Mouse (Mus musculus) stomach, embryonic 14.5 days (tissue): ENCODE results near the gene Unc13b. TPM values are rescaled to one million over a fixed set of nuclear protein-coding genes. Genes with fewer than 3 reads are reported as not detected.

Experiments
- ATAC-seq: fragments of 200-750 bp; cut with Nextera tagmentation; 2 replicates; pipeline ENCODE4 v1.8.0; 2017; ENCODE audit warnings: low read depth, moderate TSS enrichment; ENCODE audit not compliant: insufficient number of reproducible peaks, insufficient read depth, low FRiP score
- H3K27ac ChIP-seq: fragments of 300-500 bp; sonication (generic); 2 replicates; pipeline ENCODE4 v1.5.1; 2014; ENCODE audit warnings: mild to moderate bottlenecking, low read length, moderate library complexity, mixed read lengths
- H3K27me3 ChIP-seq: fragments of 300-500 bp; sonication (generic); 2 replicates; pipeline ENCODE4 v1.6.1; 2014; ENCODE audit warnings: low read length, control low read depth, mixed read lengths; ENCODE audit not compliant: control insufficient read depth, insufficient read depth
- H3K36me3 ChIP-seq: fragments of 300-500 bp; sonication (generic); 2 replicates; pipeline ENCODE4 v1.6.1; 2014; ENCODE audit warnings: mild to moderate bottlenecking, control low read depth, low read length, moderate library complexity, mixed read lengths; ENCODE audit not compliant: control insufficient read depth, insufficient read depth
- H3K4me1 ChIP-seq: fragments of 300-500 bp; sonication (generic); 2 replicates; pipeline ENCODE4 v1.6.1; 2014; ENCODE audit warnings: low read length, control low read depth, mixed read lengths; ENCODE audit not compliant: control insufficient read depth, insufficient read depth
- H3K4me2 ChIP-seq: fragments of 300-500 bp; sonication (generic); replicated peaks from 2 replicates; pipeline ENCODE4 v1.6.1; 2014; ENCODE audit warnings: low read depth, low read length, control low read depth
- H3K4me3 ChIP-seq: fragments of 300-500 bp; sonication (generic); 2 replicates; pipeline ENCODE4 v1.5.1; 2014; ENCODE audit warnings: low read depth, low read length, control low read depth
- H3K9ac ChIP-seq: fragments of 300-500 bp; sonication (generic); replicated peaks from 2 replicates; pipeline ENCODE4 v1.6.1; 2014; ENCODE audit warnings: low read depth, mild to moderate bottlenecking, control low read depth, low read length, moderate library complexity, mixed read lengths
- H3K9me3 ChIP-seq: fragments of 300-500 bp; sonication (generic); 2 replicates; pipeline ENCODE4 v1.6.1; 2016; ENCODE audit warnings: low read depth, low read length, control low read depth; ENCODE audit not compliant: control insufficient read depth
- WGBS: fragments of 180-500 bp; shearing (Covaris S2); extraction: QIAGEN DNeasy Blood & Tissue Kit; methylation state at CpG from one replicate; pipeline ENCODE4 v1.1.7; 2014; 5-methylcytosine and 5-hydroxymethylcytosine counted together
- polyA plus RNA-seq: library from polyadenylated mRNA; unstranded; fragments of >200 nt; fragmentation: Nextera tagmentation; extraction: Ambion mirVana; gene quantifications from 2 replicates; pipeline ENCODE4 v1.2.1, GENCODE M21; 2014

Gene Unc13b
- polyA plus RNA-seq, 1 experiment from 2014 or later = 16.0 TPM

DNA sequence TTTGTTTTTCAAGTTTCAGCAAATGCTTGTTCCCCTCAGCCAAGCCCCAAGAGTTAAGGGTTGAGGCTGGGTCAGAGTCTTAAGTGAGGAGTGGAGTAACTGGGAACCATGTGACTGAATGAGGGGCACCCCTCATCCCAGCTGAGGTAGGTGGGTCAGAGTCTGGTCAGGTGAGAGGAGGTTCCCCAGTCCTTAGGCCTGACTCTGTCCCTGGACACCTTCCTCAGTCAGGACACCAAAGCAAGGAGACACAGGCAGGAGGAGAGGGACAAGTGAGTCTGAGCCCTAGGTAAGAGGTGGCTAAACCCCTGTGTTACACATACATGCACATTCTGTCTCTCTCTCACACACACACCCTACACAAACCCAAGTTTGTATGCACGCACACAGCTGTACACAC lies 26.3 kb upstream of the Unc13b start:
- H3K36me3 ChIP-seq = peaks cover 44% of the 10 kb centered on the region
- peaks cover 10% of the 10 kb centered on the region; the same call in 1 of the 2 replicates for H3K4me1 ChIP-seq
- WGBS = 100% methylated on average over 1 of the region's 1 CpGs
- no peaks in the 10 kb centered on the region for H3K27me3 ChIP-seq
- no peak overlapping the region for H3K9ac ChIP-seq
- no peak overlapping the region for H3K4me2 ChIP-seq
- ATAC-seq = no peak
- no peaks in the 10 kb centered on the region for H3K9me3 ChIP-seq
- no peak overlapping the region for H3K4me3 ChIP-seq
- H3K27ac ChIP-seq = no peak overlapping the region

DNA sequence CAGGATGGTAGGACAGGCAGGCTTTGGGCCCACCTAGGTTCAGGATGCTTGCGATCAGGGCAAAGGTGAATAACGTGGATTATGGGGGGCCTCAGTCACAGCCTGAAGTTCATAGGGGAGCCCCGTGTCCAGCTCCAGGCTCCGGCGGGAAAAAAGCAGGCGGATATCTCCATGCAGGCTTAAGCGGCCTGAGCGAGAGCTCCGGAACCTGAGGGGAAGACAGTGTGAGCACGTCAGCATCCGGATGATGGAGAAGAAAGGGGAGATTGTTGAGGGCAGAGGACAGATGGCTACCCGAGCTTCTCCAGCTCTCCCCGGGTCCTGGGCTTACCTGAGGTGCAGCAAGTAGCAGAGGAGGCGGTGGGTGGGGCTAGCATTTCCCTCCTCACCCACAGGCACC lies 25.3 kb upstream of the Unc13b start:
- Histone ChIP-seq H3K36me3 (peaks cover 36% of the 10 kb centered on the region; the same call in 1 of the 2 replicates), H3K9ac (no peak overlapping the region), H3K4me1 (peaks cover 10% of the 10 kb centered on the region; the same call in 1 of the 2 replicates), H3K4me3 (no peak overlapping the region), H3K4me2 (no peak overlapping the region), H3K9me3 (no peaks in the 10 kb centered on the region), H3K27ac (no peak overlapping the region), H3K27me3 (no peaks in the 10 kb centered on the region)
- WGBS = 80% methylated on average over 14 of the region's 14 CpGs
- no peak for ATAC-seq

DNA sequence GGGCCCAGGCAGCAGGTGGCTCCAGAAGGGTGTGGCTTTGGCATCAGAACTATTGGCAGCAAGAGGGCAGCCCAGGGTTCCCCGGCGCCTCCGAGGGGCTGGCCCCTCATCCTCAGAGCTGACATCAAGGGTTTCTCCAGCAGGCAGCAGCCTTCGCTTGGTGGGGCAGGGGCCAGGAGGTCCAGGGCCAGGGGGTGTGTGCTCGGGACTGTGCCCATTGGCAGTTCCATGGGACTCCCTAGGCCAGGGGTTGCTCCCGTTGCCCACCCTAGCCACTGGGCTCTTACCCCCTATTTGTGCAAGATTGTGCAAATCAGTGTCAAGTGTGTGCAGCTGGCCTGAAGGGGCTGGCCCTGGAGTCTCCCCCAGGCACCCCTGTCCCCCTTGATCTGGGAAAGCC lies 22.9 kb upstream of the Unc13b start:
- H3K9me3 ChIP-seq = no peaks in the 10 kb centered on the region
- WGBS = 85% methylated on average over 6 of the region's 6 CpGs
- no peak overlapping the region for H3K9ac ChIP-seq
- H3K27ac ChIP-seq = no peak overlapping the region
- peaks cover 23% of the 10 kb centered on the region; the same call in 1 of the 2 replicates for H3K36me3 ChIP-seq
- ATAC-seq = no peak
- no peaks in the 10 kb centered on the region for H3K27me3 ChIP-seq
- peaks cover 12% of the 10 kb centered on the region for H3K4me1 ChIP-seq
- H3K4me3 ChIP-seq = no peak overlapping the region
- no peak overlapping the region for H3K4me2 ChIP-seq

DNA sequence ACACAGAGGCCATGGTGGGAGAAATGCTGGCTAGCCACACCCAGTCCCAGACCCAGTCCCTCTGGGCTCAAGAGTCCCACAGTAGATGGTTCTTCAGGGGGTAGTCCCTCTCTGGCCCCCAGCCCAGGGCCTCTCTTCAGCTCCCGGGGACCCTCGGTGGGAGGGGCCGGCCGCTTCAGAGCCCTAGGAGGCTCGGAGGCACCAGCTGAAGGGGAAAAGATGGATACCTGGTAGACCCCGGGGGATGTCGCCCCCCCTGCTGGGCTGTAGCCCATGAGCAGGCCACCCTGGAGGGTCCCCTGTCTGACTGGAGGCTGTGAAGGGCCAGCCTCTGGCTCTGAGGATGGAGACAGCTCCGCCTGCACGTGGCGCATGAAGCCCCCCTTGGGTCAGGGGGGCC lies 22.4 kb upstream of the Unc13b start:
- peaks cover 23% of the 10 kb centered on the region; the same call in 1 of the 2 replicates for H3K36me3 ChIP-seq
- H3K4me2 ChIP-seq = no peak overlapping the region
- H3K27me3 ChIP-seq = no peaks in the 10 kb centered on the region
- H3K4me1 ChIP-seq = peaks cover 12% of the 10 kb centered on the region
- no peak for ATAC-seq
- no peak overlapping the region for H3K27ac ChIP-seq
- no peaks in the 10 kb centered on the region for H3K9me3 ChIP-seq
- no peak overlapping the region for H3K4me3 ChIP-seq
- WGBS = 92% methylated on average over 10 of the region's 10 CpGs
- H3K9ac ChIP-seq = no peak overlapping the region

DNA sequence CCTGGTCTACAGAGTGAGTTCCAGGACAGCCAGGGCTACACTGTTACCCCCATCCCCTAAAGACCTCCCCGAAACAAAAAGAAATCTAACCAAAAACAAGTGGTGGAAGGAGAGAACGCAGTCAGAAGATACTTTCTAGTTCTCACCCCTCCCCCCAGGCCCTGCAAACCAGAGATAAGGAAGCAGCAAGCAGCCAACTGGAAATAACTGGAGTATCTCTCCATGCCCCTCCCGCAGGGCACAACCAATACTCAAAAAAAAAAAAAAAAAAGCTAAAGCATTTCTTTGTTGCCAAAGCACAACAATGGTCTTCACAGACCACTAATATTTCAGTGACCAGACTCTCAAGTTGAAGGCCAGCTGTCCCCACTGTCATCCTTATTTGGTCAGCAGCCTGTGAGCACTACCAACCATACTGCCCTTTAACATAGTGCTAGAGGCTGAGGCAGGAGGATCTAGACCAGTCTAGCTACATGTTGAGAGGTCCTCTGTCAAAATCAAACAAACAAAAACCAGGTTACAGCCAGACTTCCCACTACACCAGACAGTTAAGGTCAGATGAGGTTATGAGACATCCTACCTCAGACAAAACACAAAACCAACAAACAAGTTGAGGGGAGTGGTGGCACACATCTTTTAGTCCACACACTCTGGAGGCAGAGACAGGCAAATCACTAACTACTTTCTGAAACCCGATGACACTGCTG lies 20.7 kb upstream of the Unc13b start:
- Histone ChIP-seq H3K9ac (no peak overlapping the region), H3K4me2 (no peak overlapping the region), H3K36me3 (peaks cover 23% of the 10 kb centered on the region; the same call in 1 of the 2 replicates), H3K27me3 (no peaks in the 10 kb centered on the region), H3K4me1 (peaks cover 8% of the 10 kb centered on the region), H3K4me3 (no peak overlapping the region), H3K27ac (no peak overlapping the region), H3K9me3 (no peaks in the 10 kb centered on the region)
- WGBS = 75% methylated on average over 4 of the region's 4 CpGs
- ATAC-seq = no peak

DNA sequence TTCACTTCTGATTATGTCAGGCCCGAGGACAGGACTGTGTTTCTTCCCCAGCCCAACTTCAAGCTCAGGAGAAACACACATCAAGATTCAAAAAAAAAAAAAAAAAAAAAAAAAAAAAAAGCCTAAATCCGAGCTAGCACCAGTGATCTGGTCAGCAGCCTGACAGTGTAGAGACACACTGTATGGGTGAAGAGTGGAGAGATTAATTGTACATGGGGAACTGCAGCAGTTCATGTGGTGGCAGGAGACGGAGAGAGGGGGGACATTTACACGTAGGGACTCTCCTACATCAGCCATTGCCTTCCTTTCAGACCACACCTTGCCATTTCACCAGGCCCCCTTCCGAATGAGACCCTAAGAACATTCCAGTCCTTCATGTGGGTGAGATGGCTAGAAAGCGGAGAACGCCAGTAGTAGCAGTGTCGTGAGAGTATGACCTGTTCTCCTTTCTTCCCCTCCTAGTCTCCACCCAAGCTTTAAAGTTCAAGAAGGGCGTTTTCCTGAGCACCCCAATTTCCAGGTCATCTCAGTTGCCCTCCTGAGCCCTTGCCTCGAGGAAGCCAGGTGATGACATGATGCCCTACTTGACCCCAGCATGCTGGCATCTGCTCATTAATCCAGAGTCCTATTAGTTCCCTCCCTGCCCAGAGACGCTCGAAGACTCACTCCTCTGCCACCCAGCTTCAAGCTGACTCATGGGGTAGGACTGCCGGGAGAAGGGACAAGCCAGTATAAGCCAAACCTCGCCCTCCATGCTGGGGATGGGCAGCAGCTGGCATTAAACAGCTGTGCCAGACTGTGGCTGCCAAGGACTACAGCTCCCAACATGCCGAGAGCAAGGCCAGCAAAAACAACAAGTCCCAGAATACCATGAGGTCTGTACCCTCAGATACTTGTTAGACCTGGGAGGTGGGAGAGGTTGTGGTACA lies 19.9 kb upstream of the Unc13b start:
- Histone ChIP-seq H3K9ac (peak overlapping the region; percentile 49; the same call in 1 of the 2 replicates), H3K36me3 (peaks cover 17% of the 10 kb centered on the region; the same call in 1 of the 2 replicates), H3K4me1 (peaks cover 11% of the 10 kb centered on the region), H3K27ac (no peak overlapping the region), H3K27me3 (no peaks in the 10 kb centered on the region), H3K9me3 (no peaks in the 10 kb centered on the region), H3K4me2 (peak overlapping the region; percentile 43), H3K4me3 (peak overlapping the region; percentile 54; the same call in 1 of the 2 replicates)
- 52% methylated on average over 15 of the region's 15 CpGs for WGBS
- no peak for ATAC-seq

DNA sequence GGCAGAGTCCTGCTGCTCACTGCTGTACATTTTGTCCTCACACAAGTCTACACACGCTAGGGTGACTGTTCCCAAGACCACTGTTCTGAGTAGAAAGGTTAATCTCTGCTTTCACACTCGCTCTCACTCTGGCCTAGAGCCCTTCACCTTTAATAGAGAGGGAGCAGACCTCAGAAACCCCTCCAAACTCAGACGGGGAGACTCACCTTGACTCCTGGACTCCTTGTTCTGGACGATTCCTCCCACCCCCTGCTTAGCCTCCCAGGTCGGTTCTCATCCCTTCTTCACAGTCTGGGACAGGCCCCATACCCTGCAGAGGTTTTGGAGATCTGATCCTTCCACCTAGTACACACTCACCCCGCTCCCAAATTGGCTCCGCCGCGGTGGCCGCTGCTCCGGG lies 19.1 kb upstream of the Unc13b start:
- Histone ChIP-seq H3K4me3 (peak overlapping the region; percentile 54), H3K4me2 (peak overlapping the region; percentile 43), H3K36me3 (peaks cover 9% of the 10 kb centered on the region; the same call in 1 of the 2 replicates), H3K27ac (peak overlapping the region; percentile 58; the same call in 1 of the 2 replicates), H3K27me3 (no peaks in the 10 kb centered on the region), H3K4me1 (peaks cover 18% of the 10 kb centered on the region), H3K9ac (peak overlapping the region; percentile 49; the same call in 1 of the 2 replicates), H3K9me3 (no peaks in the 10 kb centered on the region)
- 3% methylated on average over 11 of the region's 11 CpGs for WGBS
- ATAC-seq = no peak

DNA sequence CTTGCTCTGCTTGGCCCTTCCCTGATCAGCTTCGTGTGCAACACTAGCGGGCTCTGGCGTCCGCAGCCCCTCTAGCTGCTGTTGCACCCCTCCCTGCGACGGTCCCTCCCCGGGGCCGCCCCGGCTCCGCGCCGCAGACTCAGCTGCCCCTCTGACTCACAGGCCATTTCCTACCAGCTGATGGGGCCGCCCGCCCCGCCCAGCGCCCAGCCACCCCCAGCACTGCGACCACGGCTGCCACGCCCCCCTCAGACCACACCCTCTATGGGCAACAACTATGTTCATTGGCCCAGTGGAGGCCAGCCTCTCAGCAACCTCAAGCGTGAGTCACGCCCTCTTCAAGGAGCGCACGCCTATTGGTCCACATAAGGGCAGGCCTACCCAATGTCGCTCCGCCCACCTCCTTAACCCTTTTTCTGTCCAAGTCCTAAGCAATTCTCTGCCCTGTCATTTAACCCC lies 18.6 kb upstream of the Unc13b start:
- H3K27me3 ChIP-seq = no peaks in the 10 kb centered on the region
- H3K4me1 ChIP-seq = peaks cover 23% of the 10 kb centered on the region
- H3K9ac ChIP-seq = peak overlapping the region; percentile 49; the same call in 1 of the 2 replicates
- no peaks in the 10 kb centered on the region for H3K9me3 ChIP-seq
- H3K4me2 ChIP-seq = peak overlapping the region; percentile 43
- peak overlapping the region; percentile 54 for H3K4me3 ChIP-seq
- H3K36me3 ChIP-seq = peaks cover 7% of the 10 kb centered on the region; the same call in 1 of the 2 replicates
- ATAC-seq = peak; percentile 97
- H3K27ac ChIP-seq = peak overlapping the region; percentile 58; the same call in 1 of the 2 replicates
- WGBS = under 1% methylated on average over 25 of the region's 25 CpGs
